Mouse (Mus musculus): ENCODE data around the gene Msl1.

The Msl1 gene

DNA sequence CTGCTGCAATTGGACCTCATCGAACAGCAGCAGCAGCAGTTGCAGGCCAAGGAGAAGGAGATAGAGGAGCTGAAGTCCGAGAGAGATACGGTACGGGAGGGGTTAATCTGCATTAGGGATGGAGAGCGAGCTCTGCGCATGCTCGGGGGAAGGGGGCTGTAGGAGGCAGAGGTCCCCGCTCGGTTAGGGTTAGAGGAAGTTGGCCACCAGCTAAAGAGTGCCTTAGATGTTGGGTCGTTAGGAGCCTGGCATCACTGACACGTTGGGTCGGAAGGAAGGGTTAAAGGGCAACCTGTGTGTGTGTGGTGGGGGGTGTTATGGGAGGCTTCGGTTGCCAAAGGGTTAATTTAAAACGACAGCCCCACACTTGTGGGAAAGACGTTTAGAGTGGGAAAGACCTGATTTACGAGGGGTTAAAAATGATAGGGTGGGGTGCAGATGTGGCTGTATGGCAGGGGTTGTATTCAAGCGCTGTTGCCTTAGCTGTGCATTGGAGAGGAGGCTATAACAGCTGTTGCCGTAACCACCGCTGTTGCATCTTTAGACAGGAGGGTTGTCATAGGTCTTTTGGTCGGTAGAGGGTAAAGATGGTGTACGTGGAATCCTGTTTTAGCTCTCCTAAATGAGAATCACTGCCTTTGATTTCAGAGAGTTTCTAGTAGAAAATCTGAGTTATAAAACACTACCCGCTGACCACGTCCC, 1.4 kb downstream of the Msl1 start:
- under 1% methylated on average over 23 of the region's 23 CpGs for WGBS

DNA sequence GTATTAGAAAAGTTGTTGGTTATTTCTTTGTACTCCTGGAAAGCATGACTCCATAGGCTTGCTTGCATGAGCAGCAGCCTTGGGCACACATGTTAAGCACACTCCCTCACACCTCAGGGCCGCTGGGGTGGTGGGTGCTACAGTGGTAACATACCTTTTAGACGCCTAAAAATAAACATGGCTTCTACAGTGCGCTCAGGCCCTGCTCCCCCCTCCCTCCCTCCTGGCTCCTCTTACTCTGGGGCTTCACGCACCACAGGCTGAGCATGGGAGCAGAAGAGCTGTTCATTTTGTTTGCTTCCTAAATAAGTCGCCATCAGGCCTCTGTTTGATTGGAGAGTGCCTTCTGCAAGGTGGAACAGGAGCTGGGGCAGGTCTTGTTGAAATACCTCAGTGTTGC, 2.0 kb downstream of the Msl1 start:
- 2% methylated on average over 5 of the region's 5 CpGs for WGBS

DNA sequence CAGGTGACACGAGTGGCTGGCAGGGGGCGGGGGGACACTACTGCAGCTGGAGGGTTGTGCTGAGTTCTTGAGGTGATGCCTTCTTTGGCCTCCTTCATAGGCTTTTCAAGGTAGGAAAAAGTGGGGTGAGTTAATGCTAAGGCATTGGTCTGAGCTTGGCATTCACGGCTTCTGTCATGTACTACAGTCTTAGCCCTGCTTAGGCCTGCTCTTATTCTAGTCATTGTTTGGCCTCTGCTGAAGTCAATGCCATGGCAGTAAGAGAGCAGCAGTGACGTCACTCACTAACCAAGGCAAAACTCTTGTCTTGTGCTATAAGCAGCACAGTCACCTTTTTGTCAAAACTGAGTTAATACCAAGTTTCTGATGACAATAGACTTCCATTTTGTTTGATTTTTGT, 2.6 kb downstream of the Msl1 start:
- 19% methylated on average over 4 of the region's 4 CpGs for WGBS

DNA sequence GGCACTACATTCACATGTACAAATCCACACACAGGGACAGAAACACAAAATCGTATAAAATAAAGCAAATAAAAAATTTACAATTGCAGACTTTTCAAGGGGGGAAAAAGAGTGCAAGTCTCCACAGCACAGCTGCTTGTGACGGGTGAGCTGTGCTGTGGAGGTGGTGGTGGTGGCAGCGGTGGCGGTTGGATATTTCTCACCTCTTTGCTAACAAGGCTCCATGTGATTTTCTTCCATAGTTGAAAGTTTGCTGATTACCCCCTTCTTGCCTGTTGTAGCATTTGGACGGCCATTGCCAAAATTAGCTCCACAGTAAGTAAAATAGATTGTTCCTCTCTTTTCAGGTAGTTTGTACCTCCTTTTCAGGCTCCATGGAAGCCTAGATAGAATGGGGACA, 9.3 kb downstream of the Msl1 start, which contains the start of gene Casc3:
Casc3 (plus strand) TSS at position 301 of the 400 bp plus-strand sequence.
- WGBS: 71% methylated on average over 5 of the region's 5 CpGs

DNA sequence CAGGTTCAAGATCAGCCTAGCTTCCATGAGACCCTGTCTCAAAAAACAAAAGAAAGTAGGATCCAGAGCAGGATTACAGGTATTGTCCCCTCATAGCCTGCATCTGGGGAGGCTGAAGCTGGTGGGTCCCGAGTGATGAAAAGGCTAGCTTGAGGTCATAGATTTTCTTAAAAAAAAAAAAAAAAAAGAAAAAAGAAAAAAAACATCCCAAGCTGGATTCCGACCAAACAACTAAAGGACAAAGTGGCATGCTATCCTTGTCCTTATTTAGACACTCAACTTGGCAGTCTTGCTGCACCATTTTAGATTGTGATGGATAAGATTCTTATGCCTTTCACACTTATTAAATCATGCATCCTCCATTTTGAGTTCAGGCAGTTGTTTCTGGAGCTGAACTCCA, 13.1 kb downstream of the Msl1 start:
- 72% methylated on average over 2 of the region's 2 CpGs for WGBS

DNA sequence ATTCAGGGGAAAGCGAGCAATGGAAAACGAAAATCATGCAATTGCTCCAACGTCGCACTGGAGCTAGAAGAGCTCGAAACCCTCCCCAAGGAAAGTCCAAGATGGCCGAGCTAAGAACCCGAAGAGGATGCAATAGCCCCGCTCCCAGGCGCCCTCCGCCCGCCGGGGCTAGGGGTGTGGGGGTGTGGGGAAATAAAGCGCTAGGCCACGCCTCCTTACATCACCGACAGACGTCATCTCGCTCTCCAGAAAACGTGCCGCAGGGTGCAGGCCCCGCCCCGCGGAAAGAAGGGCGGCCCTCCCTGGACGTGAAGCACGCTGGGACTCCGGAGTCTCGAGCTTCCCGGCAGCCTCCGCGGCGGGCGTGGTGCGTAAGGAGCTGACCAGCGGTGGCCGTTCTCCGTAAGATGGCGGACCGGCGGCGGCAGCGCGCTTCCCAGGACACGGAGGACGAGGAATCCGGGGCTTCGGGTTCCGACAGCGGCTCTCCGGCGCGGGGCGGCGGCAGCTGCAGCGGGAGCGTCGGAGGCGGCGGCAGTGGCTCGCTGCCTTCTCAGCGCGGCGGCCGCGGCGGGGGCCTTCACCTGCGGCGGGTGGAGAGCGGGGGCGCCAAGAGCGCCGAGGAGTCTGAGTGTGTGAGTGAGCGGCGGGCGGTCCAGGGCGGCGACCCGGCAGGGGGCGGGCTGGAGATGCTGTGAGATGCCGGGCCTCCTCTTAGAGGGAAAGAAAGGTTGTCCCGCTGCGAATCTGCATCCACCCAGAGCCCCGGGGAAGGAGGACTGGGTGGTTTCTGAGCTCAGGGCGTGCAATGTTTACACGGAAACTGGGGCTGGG, 14.4 kb downstream of the Msl1 start:
- WGBS: under 1% methylated on average over 84 of the region's 84 CpGs

DNA sequence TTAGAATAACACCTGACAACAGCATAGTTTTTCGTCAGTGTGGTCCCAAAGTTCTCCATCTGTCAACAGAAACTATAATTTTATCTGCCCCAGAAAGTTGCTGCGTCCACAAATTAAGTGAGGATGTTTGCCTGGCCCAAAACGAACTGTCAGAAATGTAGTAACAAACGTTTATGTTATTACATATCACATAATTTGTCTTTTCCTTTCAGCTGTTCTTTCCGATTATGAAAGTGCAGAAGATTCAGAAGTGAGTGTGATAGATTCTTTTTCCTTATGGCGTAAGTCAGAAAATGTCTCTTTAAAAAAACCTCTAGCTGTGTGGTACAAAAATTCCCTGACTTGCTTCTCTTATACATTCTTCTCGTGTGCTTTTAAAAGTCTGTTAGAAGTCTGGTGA, 15.4 kb downstream of the Msl1 start:
- 38% methylated on average over 7 of the region's 7 CpGs for WGBS

DNA sequence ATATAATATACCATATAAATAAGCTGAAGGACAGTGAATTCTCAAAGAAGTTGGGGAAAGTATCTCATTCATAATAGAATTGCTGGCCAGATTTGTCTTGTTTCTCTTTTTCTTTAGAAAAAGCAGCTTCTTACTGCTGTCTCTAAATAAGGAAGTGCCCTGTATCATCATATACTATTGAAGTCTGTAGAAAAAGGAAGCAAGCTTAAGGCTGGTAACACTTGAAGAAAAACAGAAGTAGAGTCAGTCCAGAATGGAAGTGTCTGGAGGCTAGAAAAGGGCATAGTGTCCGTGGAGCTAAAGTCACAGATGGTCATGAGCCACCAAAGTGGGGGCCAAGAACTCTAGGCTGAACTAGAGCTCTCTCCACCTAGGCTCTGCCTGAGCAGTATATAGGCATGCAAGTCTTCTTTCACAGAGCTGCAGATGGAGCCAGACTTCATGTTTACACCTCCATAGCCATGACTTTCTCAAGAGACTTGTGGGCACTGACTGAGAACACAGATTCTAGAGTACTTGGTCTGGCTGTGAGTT, 21.5 kb downstream of the Msl1 start:
- WGBS: 94% methylated on average over 1 of the region's 1 CpGs

DNA sequence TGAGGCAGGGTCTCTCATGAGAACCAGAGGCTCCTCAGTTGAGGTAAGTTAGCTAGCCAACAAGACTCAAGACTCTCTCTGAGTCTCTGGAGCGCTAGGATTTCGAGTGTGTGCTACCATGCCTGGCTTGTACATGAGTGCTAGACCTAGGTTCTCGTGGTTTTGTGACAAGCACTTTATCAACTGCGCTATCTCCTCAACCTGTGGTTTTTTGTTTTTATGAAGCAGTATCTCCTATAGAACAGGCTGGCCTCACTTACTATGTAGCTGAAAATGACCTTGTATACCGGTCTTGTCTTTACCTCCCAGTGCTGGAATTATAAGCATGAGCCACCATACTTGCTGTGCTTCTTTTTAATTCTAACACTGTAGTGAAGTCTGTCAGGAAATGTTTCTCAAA, 25.7 kb downstream of the Msl1 start:
- 93% methylated on average over 5 of the region's 5 CpGs for WGBS

DNA sequence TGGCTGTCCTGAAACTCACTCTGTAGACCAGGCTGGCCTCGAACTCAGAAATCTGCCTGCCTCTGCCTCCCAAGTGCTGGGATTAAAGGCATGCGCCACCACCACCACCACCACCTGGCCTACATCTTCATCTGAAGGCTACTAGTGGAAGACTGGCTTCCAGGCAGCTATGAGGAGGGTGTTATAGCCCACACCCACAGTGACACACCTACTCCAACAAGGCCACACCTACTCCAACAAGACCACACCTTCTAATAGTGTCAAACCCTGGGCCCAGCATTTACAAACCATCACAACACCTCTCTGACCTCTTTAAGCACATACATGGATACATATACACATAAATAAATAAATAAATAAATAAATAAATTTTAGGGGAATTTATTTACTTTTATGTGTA, 30.8 kb downstream of the Msl1 start:
- WGBS: 99% methylated on average over 2 of the region's 2 CpGs

DNA sequence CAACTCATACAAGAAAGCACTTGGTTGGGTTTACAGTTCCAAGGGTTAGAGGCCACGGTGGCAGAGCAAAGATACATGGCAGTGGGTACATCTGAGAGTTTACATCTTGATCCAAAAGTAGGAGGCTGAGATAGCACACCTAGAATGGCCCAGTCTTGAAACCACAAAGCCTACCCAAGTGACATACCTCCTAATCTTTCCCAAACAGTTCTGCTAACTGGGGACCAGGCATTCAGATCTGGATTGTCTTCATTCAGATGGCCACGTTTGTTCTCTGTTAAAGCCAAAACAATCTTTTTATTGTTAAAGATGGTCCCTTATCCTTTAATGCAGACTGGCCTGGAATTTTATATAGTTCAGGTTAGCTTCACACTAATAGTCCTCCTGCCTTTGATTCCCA, 32.6 kb downstream of the Msl1 start:
- WGBS: 75% methylated on average over 2 of the region's 2 CpGs

DNA sequence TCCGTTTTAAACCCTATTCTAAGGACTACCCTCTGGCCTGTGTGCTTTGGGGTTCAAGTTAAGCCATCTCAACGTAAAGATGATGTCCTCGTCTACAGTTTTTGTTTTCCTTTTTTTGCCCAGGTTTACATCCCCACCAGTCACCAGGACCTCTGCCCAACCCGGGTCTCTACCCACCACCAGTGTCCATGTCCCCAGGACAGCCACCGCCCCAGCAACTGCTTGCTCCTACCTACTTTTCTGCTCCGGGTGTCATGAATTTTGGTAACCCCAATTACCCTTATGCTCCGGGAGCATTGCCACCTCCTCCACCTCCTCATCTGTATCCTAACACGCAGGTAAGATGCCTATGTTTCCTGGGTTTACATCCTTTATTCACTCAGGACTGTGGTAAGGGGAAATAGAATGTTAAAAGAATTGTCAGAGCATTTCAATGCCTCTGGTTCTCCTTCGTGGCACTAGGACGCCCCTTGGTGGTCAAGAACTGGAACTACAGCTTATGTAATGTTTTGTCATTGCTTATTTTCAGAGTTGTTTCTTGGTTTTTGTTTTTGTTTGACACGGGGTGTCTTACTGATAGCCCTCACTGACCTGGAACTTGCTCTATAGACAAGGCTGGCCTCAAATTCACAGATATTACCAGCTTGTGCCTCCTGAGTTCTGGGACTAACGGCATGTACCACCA, 33.9 kb downstream of the Msl1 start:
- WGBS: 52% methylated on average over 12 of the region's 12 CpGs

DNA sequence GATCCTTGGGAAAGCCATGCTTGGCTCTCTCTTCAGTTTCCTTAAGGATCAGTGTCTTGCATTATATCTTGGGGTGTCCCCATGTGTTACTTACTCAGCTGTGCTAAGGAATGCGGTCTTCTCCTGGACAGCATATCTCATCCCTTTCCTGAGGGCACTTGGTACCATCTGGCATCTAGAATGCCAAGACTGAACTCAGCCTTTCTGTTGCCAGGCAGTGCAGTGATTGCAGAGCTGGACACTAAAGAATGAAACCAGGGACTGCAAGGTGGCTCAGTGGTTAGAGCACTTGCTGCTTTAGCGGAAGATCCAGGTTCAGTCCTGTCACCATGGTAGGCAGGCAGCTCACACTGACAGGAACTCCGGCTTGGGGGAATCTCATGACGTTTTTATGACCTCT, 34.6 kb downstream of the Msl1 start:
- WGBS: 70% methylated on average over 4 of the region's 4 CpGs

DNA sequence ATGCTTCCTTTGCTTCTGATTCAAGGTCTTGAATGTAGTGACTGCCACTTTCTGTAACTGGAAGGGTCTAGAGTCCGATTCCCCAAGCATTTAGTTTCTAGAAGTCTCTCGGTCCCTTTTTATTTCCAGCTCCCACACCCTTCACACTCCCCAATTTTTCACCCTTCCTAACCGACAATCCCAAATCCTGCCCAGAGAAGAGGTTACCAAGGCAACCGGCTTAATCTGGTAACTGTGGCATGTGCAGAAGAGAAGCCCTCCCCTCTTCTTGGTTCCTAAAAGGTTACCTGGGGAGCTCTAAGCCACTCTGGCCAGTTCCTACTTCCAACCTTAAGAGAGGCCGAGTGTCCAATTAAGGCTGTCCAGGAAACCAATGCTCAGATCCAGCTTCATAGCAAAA, 40.0 kb downstream of the Msl1 start:
- 21% methylated on average over 5 of the region's 5 CpGs for WGBS

DNA sequence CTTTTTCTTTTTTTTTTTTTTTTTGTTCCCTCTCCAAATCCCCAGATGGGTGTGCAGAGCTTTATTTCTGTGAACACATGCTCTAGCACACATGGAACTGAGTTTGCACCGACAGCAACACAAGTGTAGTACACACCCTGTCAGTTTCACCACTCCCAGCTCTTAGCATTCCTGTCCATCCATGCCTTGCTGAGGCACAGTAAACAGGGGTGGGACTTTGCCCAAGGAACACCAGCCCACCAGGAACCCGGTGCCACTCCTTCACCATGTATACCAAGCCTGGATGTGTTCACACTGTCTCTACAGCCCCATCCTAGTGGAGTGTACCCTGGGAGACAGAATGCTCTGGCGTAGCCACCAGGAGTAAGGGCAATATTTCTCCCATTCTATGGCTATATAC, 40.4 kb downstream of the Msl1 start:
- WGBS: 37% methylated on average over 3 of the region's 3 CpGs

DNA sequence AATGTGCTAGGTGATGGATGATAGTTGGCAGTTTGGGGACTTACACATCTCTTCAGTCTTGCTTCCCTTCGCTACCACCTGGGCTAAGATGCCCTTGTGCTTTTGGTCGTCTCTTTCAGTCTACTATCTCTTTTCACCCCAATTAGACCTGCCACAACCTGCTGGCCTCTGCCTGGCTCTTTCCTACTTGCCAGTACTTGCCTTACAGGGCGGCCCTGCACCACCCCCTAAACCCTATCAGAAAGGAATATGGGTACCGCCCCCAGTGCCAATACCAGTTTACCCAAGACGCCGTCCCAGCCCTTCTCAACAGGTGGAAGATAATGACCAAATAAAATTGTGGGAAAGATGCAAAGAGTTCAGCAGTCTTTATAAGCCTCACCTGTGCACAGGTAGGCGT, 40.8 kb downstream of the Msl1 start:
- 22% methylated on average over 7 of the region's 7 CpGs for WGBS

DNA sequence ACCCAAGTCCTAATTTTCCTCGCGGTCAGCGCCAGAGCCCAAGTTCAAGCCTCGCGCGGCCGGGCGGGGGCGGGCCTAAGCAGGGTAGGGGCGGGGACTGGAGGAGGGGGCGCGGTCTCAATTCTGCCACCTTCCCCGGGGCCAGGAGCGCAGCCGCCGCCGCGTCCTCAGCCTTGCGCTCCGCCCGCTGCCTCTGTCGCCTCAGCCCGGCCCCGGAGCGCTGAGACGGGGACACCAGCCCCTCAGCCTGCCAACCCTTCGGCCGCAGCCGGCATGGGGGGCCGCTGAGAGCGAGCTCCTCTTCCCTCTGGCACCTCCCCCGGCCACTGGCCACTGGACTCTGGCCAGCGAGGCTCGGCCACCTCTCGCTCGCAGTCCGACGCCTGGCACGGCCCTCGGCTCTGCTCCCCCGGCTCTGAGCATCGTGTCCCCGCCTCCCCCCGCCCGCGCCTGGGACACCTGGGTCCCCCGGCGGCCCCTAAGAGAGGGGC, 41.4 kb downstream of the Msl1 start, which contains the start of gene Rapgefl1:
Rapgefl1 (plus strand) TSS at position 135 of the 491 bp plus-strand sequence.
- WGBS: 1% methylated on average over 48 of the region's 48 CpGs

DNA sequence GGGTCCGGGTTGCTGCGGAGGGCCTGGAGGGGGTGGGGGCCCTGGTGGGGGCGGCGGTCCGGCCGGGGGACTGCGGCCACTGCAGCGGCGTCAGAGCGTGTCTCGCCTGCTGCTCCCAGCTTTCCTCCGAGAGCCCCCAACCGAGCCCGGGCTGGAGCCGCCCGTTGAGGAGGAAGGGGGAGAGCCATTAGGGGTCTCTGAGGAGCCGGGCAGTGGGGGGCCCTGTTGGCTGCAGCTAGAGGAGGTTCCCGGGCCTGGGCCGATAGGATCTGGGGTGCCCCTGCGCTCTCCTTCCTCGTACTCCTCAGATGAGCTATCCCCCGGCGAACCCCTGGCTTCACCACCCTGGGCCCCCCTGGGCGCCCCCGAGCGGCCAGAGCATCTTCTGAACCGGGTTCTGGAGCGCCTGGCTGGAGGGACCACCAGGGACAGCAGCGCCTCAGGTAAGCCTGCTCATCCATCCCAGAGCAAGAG, 42.0 kb downstream of the Msl1 start:
- 3% methylated on average over 29 of the region's 29 CpGs for WGBS

DNA sequence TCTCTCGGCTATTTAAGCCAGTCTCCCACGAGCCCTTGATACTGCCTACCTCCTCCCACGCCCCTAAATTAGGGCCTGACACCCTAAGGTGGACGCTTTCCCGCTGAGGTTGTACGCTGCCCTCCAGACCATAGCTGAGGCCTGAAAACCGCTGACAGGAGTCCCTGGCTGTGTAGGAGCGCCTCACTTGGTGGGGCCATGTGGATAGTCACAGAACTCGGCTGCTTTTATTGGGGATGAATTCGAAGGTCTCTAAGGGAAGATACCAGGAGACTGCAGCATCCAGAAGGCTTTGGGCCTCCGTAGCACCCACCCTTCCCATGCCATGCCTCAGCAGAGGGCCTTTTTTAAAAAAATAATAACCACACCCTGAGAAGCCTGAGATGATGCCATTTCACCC, 42.6 kb downstream of the Msl1 start:
- 46% methylated on average over 11 of the region's 11 CpGs for WGBS

DNA sequence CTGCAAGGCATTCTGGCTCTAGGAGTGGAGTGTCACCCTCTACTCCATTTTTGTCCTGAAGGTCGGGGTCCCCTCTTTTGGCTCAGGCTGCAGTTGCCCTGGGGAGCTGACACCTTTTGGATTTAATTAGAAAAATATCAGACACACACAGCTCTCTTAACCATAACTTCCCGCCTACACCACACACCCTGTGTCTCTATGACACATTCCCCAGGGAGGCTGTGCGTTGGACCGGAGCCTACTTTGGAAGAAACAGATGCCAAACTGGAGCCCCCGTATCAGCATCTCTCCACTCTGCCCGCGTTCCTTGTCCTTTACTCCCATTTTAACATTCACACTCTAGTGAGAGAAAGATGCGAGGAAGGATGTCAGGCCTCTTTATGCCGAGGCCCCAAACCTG, 43.2 kb downstream of the Msl1 start:
- 34% methylated on average over 9 of the region's 9 CpGs for WGBS

DNA sequence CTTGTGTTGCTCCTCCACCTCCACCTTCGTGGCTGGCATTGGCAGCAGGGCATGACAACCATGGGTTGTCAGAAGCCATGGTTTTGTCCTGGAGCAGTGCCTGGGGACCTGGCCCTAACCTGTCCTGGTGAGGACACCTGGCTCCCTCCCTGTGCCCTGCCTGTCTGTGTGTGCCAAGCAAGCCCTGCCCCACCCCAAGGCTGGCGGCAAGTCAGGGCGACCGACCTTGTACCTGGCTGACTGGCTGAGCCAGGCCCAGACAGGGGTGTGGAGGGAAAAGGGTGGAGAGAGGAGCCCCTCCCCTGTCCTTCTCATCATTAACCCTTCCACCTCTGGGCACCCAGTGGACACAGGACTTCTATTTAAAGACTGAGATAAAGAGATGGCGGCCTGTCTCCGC, 44.1 kb downstream of the Msl1 start:
- WGBS: 55% methylated on average over 6 of the region's 6 CpGs

DNA sequence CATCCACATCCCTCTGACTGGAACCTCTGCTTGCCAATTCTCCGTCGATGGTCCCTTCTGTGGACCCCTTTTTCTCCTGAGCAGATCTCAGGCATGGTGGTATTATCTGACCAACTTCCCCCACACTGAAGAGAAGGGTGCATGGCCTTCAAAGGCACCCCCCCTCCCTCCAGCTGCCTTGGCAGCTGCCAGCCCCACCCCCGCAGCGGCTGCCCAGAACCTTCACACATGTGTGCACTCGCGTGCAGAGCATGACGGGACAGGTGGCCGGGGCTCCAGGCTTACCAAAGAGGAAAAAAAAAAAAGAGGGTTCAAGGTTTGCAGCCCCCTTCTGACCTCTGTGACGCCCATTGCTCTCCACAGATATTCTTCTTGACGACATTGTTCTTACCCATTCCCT, 44.6 kb downstream of the Msl1 start:
- WGBS: 61% methylated on average over 10 of the region's 10 CpGs

Data from cerebral cortex, adult 2 months (tissue).